Mouse (Mus musculus) urinary bladder, postnatal 14 days (tissue): Measurements from ENCODE around the gene Abhd14a.

ENCODE experiments used
- DNase-seq: peaks from one replicate; pipeline ENCODE4 v3.0.0; 2021; ENCODE audit warnings: low spot score

The Abhd14a gene

DNA sequence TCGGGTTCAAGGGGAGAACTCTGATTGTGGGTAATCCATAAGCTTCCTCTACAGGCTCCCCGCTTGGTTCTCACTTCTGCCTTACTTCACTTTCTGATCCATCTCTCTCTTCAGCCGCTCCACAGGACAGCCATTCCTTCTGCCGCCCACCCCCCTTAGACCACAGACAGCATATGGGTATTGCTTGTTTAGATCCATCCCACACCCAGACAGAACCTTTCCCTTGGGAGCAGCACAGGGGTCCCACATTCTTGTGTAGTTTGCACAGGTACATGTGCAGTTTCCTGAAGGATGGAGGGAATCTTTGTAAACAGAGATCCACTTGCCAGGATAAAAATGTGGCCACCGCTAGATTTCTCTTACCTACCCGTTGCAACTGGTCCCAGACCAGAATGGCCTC is 4.9 kb upstream of the Abhd14a start:
- no peak for DNase-seq

DNA sequence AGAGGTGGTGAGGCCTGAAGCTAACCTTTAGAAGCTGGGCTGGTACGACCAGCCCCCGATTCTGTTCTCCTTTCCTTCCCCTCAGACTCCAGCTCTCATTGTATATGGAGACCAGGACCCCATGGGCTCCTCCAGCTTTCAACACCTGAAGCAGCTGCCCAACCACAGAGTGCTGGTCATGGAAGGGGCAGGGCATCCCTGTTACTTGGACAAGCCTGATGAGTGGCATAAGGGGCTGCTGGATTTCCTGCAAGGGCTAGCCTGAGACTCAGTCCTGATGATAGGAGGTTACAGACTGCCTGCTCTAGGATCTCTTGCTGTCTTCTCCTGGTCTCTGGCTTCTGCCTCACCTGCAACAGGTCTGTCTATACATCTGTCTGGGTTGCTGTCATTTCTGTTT is 4.4 kb upstream of the Abhd14a start:
- no peak for DNase-seq

DNA sequence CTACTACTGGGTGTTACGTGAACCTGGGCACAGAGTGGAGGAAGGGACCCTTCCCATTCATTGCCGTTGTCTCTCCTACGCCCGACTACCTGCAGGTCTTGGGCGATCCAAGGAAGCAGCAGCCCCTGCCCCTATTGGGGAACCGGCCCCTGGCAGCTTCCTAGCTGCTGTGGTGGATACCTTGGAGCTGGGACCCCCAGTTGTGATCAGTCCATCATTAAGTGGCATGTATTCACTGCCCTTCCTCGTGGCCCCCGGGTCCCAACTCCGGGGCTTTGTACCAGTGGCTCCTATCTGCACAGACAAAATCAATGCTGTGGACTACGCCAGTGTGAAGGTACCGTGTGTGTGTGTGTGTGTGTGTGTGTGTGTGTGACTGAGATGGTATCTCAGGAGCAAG is 3.8 kb upstream of the Abhd14a start:
- no peak for DNase-seq

DNA sequence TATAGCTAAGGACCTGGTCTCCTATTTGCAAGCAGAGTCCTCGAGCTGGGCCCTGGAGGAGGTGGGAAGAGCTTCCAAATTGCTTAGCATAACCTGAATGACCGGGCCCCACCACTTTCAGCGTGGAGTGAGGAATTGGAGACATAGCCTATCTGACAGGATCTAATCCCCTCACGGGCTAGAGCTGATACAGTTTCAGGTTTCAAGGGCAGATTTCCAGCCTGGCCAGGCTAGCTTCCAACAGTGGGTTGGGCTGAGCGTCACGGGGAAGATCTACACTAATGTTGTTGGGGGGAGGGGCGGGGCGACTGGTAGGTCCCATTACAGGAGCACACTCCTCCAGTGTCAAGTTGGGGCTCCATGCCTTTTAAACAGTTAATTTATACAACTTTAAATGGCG is 3.2 kb upstream of the Abhd14a start:
- peak; percentile 73 for DNase-seq

DNA sequence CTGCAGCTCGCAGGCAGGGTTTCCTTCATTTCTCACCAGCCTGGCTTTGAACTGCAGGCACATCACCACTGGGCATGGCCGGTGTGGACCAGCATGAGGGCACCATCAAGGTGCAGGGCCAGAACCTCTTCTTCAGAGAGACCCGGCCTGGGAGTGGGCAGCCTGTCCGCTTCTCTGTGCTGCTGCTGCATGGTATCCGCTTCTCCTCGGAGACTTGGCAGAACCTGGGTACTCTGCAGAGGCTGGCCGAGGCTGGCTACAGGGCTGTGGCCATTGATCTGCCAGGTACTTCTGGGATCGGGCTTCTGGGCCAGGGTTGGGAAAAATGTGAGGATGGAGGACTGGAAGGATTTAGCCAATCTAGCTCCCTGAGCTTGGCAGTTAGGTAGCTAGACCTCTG is 2.5 kb upstream of the Abhd14a start:
- no peak for DNase-seq

DNA sequence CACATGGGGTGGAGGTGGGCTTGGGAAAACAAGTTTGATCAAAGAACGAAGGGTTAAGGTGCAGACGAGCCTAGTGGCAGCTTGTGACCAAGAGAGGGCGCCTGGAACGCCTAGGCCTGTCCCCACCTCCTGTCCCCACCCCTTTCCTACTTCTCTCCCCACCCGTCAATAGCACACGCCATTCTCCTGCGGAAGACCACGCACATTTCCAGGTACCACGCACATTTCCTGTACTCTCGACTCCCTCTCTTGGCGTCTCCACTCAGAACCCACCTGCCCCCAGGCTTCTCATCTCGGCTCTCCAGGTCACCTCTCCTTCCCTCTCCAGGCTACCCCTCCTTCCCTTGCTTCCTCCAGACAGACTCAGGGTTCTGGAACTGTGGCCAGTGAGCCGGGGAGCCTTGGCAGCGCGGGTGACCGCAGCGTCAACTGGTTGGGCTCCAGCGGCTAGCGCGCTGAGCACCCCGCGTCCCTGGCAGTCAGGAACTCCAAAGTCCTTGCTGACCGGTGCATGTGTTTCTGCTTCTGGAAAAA is 1.1 kb upstream of the Abhd14a start:
- DNase-seq, result peak; percentile 75

DNA sequence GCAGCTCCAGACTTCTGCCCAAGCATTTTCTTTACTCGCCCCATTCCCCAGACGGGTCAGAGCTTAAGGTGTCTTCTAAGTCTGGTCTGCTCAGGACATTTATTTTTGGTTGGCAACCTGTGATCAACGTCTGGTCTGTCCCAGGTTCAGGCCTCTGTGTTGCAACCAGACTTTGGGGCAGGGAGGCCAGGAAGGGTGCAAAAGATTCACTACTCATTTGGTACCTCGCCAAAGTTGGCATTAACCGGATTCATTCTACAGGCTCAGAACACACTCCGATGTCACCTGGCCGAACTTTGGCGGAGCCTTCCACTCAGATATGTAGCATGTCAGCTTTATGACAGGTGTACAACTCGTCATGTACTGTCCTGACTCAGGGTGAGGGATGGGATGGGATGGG is 473 bp upstream of the Abhd14a start:
- no peak for DNase-seq

DNA sequence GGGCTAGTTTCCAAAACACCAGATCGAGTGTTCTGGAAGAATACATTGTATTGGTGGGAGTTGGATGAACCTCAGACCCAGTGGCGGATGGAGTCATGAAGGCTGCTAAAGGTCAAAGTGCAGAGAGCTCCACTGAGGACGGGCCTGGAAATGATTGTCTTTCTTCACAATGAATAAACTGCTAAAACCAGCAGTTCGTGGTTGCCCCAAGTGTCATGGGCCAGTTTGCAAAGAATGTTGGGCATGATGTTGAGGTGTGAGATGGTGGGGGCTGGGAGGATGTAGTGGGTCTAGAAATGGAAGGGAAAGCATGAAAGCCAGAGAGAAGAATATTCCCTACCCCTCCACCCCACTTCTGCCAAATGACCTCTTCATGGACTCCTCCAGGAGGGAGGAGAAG is 2.6 kb downstream of the Abhd14a start:
- no peak for DNase-seq

DNA sequence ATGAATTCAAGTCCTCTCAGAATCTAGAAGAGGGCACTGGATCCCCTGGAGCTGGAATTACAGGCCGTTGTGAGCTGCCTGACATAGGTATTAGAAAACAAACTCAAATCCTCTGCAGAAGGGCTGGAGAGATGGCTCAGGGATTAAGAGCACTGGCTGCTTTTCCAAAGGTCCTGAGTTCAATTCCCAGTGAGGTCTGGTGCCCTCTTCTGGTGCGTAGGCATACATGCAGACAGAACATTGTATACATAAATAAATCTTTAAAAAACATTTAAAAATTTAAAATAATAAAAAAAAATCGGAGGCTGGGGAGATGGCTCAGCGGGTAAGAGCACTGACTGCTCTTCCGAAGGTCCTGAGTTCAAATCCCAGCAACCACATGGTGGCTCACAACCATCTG is 4.8 kb downstream of the Abhd14a start:
- no peak for DNase-seq

DNA sequence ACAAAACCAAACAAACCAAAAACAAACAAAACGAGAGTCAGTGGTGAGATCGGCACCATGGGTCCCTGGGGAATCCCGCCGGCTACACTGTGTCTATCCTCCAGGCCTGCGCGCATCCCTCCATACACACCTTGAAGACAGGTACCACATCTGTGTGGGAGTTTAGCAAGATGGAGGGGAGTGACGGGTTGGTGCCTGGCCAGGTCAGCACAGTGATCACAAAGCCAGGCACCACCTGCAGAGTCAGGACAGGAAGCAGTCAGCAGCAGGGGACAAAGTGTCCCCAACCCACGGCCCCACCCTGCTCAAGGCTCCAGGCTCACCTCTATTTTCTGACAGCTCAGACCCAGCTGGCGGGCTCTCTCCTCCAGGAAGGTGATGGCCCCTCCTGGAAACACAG is 10.9 kb downstream of the Abhd14a start:
- DNase-seq, result no peak

DNA sequence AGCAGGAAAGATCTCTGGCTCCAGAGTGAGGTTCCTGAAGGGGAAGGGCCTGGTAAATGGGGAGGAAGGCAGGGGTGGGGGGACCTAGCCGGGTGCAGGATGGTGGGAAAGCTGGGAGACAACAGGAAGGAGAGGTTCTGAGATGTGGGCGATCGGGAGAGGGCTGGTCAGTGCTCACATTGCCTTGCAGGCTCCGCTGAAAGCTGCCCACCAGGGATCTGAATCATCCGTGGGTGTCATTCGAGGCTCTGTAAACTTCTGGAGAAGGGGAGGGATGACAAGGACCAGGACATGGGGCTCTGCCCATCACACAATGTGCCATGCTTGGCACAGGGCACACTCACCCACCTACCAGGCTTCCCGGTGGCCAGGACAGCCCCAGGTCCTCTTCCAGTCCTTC is 14.1 kb downstream of the Abhd14a start:
- no peak for DNase-seq

DNA sequence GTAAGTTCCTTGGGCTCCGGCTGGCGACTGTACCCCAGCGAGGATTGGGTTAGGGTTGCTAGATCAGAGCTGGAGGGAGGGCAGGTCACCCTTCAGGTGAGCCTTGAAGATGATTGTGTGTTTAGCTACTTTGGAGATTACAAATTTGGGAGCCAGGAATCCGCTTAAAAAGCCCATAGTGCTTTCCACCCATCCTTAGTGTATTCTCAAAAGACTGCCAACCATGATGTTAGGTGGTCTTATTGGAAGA is 17.5 kb downstream of the Abhd14a start:
- DNase-seq, result no peak

DNA sequence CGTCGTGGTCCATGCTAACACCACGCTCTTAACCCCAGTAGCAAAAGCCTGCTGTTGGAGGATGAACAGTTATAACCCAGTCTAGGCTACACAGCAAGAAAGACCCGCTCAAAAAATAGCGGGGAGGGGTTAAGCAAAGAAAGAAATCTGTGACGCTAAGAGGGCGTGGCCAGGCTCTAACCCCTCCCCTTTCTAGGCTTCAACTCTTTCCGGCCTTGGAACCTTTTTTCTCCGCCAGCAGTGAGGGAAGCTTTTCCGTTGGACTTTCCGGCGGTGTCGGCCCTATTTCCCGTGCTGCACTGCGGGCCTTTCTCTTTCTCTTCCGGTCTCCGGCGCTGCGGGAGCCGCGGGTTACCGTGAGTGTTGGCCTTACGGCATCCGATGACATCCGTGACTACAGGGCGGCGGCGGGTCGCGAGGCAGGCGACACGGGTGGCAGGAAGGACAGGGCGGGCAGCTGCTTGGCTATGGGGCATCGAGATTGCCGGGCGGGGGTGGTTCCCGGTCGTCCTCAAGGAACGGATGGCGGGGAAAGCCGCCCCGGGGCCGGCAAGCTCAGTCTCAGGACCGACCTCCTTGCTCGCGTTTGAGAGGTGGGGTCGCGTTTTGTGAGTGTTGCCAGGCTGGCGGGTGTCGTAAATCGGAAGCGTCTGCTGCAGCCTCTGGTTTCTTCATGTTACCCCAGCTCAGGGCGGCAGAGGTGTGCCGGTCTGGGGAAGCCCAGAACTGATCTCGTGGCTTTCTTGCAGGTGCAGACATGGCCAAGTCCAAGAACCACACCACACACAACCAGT is 18.1 kb downstream of the Abhd14a start, which contains the start of gene Rpl29:
TSS of gene Rpl29 (plus strand) at position 234 of the 794 bp plus-strand sequence.
- peak; percentile 95 for DNase-seq

DNA sequence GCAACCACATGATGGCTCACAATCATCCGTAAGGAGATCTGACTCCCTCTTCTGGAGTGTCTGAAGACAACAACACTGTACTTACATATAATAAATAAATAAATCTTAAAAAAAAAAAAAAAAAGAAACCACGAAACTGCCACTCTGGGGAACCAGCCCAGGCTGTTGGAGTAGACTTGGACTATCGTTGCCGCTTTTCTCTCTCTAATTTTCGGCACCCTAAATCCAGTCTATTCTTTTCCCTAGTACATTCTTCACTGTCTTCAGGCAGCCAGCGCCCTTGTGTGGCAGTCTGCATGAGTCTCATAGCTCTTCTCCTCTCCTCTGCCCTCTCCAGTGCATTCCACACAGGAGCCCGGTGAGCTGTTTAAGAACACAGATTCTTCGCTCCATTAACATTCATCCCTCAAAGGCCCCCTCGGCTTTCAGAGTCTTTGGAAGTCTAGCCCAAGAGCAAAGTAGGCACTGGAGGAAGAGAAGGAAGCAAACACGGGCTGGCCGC is 18.7 kb downstream of the Abhd14a start:
- DNase-seq, result no peak

DNA sequence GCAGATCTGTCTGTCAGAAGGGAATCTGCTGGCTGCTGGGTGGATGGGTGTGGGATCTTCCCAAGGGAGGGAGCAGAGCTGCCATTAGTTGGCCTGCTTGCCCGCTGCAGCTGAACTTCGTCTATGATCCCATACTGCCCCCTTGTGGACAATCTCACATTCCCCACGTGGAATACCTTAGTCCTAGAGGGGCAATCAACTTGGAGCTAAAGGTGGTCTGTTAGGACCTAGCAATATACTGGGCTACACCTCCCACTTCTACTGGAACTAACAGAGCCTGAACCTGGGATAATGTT is 25.7 kb downstream of the Abhd14a start:
- peak; percentile 89 for DNase-seq

DNA sequence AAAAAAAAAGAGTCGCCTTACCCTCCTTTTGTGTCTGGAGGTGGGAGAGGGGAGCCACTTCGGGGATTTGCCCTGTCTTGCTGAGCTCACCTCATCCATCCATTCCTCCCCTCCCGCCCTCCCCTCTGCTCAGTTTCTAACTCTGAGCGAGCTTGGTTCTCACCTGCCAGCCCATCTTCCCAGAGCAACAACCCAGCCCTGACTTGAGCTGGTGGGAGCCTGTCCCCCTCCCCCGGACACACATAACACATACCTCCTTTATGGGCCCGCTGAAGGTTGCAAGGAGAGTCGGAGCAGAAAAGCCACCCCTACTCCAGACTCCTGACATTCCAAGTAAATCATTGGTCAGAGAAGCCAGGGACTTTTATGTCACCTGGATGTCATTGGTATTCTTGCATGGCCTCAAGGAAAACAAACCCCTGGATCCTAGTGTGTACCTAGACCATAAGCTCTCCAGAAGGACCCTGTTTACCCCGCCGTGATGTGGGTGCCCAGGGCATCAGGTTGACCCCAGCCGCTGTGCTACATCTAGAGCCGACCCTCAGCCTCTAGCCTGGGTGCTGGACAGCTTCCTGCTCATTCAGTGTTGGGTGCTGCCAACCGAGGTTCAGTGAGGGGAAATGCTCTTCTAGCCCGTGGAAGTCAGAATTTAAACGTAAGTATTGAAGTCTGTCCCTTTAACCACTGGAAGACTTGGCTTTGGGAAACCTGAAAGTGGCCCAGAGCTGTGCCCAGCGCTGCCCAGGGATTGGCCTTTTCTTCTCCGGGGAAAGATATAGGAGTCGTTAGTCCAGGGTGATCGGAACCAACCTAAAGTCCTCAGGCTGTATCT is 26.2 kb downstream of the Abhd14a start:
- no peak for DNase-seq

DNA sequence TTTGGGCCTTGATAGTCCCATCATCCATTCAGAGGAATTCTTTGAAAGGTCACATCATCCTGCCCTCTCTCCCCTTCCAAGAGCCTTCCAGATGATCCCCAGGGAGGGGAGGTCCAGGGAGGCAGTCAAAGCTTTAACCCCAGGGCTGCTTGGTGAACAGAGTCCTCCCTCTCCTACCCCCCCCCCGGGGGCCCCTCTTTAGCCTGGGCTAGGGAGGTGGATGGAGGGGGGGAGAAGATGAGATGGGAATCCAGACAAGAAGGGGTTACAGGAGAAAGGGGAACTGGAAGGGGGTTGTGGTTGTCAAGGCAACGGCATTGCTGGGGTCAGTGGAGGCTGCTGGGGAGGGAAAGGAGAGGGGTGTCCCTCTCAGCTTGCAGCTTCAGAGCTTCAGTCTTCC is 26.9 kb downstream of the Abhd14a start:
- DNase-seq, result no peak

DNA sequence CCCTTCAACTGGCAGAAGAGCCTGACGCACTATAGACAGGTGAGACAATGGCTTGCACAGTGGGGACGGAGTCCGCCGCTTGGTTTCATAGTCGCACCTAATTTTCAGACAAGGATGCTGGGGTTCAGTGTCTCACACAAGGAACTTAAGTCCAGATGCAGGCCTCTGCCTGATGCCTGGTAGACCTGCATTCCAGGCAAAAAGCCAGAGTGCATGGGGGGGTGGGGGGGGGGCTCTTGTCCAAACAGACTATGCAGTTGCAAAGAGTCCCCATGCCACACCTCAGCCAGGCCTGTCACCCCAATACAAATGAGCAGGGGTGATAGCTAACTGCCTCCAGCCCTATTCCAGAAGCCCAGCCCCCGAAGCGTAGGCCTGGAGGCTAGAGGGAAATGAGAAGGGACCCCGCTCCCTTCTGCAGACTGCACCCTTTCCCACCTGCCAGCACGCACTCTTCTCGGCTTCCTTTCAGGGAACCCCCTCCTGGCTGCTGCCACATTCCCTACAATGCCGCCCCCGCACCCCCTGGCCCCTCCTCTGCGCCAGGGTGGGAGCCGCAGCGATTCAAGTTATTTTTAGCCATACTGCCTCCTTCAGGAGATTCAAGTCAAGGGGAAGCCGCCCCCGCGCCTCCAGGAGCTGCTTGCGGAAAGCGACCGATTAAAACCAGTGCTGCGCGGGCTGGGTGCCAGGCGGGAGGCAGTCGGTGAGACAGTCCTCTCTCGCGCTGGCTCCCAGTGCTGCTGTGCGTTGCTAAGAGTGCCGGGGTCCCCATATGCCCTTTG is 29.4 kb downstream of the Abhd14a start:
- peak; percentile 77 for DNase-seq

DNA sequence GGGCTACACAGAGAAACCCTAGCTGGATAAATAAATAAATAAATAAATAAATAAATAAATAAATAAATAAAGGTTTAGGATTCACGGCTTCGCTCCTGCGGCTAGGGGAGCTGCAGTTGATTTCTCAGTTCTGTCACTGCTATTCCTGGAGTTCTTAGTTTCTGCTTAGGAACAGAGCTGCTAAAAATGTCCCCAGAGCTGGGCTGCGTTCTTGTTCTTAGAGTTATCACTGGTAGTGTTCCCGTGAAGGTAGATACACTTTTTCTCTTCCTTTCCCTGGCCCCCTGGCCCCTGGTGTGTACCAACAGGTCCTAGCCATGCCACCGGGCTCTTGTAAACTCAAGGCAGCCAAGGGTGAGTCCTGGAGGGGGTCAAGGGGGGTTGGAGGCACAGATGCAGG is 30.7 kb downstream of the Abhd14a start:
- no peak for DNase-seq

DNA sequence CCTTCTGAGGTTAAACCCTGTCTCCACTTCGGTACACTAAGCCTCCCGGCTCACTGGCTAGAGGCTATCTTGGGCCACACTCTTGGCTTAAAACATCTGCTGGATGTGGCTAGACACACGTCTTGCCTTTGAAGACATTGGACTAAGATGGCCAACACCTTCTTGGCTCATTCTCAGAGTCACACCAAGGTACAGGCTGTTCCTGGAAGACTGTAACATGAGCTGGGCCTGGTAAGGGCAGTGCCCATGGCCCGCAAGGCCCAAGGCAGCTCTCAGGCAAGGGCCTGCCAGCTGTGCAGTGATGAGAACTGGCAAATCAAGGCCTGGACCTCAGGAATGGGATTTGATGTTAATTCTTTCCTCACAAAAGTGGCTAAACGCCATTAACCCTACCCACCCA is 33.9 kb downstream of the Abhd14a start:
- DNase-seq, result no peak

DNA sequence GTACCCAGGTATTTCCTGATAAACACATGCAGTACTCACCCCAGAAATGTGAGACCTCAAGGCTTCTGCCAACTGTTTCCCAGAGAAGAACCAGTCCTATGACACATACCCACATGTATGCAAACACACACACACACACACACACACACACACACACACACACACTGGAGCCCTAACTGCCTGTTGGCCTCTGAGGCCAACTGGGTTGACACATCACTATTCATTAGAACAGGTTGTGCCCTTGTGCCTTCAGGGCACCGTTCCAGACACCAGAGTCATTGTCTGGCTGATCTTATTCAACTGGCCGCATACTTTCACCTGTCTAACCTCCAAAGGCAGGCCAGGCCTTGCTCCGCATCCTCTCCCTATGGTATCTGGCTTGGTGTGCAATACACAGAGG is 35.3 kb downstream of the Abhd14a start:
- no peak for DNase-seq

DNA sequence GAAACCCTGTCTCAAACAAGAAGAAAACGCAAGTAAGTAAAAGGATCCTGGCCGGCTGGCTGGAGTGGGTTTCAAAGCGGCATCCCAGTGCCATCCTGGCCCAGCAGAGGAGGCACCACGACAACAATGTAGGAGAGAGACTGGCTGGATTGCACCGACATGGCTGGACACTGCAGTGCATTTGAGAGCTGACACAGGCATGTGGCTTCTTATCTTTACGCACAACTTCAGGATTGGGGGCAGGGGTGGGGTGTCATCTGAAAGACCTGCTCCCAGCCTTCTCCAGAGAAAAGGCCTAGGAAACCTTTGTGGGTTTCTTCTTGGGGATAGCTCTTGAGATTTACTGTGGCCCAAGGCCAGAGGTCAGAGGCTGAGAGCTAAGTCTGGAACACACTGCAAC is 35.7 kb downstream of the Abhd14a start:
- DNase-seq, result no peak

DNA sequence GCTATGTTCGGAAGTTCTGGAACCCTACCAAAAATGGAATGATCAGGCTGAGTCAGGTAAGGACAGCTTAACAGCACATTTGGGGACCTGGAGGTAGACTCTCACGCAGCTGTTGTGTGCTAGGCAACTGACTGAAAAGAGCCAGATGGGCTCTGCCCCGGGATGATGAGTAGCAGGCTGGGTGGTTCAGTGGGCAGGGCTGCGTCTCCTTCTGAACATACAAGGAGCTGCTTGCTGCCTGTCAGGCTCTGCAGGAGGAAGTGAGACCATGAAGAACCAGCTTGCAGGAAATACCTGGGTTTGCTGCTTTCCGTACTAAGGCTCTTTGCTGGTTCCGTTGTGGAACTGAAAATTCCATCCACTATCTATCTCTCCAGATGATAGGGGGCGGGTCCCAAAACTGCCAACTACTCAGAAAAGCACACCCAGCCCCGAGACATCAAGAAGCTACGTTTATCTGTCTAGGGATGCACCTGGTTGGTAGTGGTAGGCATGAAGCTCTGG is 36.3 kb downstream of the Abhd14a start:
- no peak for DNase-seq
